Mouse (Mus musculus): ENCODE results near the gene 4930524B15Rik. TPM values are rescaled to one million over a fixed set of nuclear protein-coding genes. Genes with fewer than 3 reads are reported as not detected.
"Not testable (repeated sequence)": the region's sequence is repeated elsewhere in the genome, so short reads cannot be mapped to it uniquely, and the experiment has no call there.

The 4930524B15Rik gene
- polyA plus RNA-seq, 1 experiment: not detected

DNA sequence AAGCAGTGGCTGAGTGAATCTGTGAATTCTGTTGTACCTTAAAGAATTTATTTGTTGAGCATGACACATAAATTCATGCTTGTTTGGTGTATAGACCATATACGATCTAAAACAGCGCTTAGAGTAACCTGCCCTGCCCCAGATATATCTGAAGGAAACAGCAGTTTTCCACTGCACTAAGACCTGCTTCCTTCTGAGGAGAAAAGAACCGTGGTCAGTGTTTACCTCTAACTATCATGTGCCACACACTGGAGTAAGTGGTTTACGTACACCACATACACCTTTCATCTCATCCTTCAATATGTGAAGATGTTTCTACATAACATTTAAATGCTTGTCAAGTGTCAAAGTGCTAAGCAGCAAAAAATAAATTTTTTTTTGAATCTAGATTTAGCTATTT lies 8.7 kb downstream of the 4930524B15Rik start:
- WGBS: 69% methylated on average over 4 of the region's 4 CpGs
- no peak for TF ChIP-seq POLR2A (IDR thresholded peaks at IDR 0.05; ENCODE audit: low read depth, low read length)
- no peak for TF ChIP-seq CTCF (IDR thresholded peaks at IDR 0.05; ENCODE audit: extremely low read depth, insufficient read length, insufficient replicate concordance, low read depth, low read length)
- H3K36me3 ChIP-seq (ENCODE audit: control insufficient read depth, insufficient read depth, low read length): no peaks in the 10 kb centered on the region
- no peak overlapping the region for H3K27ac ChIP-seq (ENCODE audit: insufficient read depth, low read depth, low read length)
- H3K27me3 ChIP-seq (ENCODE audit: control insufficient read depth, insufficient read depth, low read length): no peaks in the 10 kb centered on the region
- no peaks in the 10 kb centered on the region for H3K4me1 ChIP-seq (ENCODE audit: control insufficient read depth, insufficient read depth, insufficient read length, low read length)
- no peak overlapping the region for H3K4me3 ChIP-seq (ENCODE audit: low read depth, low read length)

DNA sequence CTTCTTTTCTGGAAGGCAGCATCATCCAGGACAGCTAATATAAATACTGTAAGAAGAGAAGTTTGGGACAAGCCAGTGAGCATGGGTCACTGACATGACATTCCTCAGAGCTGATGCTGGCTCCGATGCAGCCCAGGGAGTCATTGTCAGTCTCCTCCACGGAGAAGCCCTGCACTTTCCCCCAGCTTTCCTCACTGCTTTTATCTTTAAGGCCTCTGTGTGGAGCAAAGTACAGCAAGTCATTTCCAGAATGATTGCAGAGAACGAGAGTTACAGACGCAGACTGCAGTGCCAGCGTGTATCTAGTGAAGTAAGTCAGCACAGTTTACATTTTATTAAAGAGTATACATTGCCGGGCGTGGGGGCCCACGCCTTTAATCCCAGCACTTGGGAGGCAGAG lies 9.4 kb downstream of the 4930524B15Rik start:
- TF ChIP-seq CTCF (IDR thresholded peaks at IDR 0.05; ENCODE audit: extremely low read depth, insufficient read length, insufficient replicate concordance, low read depth, low read length) (no peak), POLR2A (IDR thresholded peaks at IDR 0.05; ENCODE audit: low read depth, low read length) (no peak)
- Histone ChIP-seq H3K4me1 (ENCODE audit: control insufficient read depth, insufficient read depth, insufficient read length, low read length) (no peaks in the 10 kb centered on the region), H3K27ac (ENCODE audit: insufficient read depth, low read depth, low read length) (no peak overlapping the region), H3K36me3 (ENCODE audit: control insufficient read depth, insufficient read depth, low read length) (no peaks in the 10 kb centered on the region), H3K27me3 (ENCODE audit: control insufficient read depth, insufficient read depth, low read length) (no peaks in the 10 kb centered on the region), H3K4me3 (ENCODE audit: low read depth, low read length) (no peak overlapping the region)
- WGBS: 16% methylated on average over 8 of the region's 8 CpGs

DNA sequence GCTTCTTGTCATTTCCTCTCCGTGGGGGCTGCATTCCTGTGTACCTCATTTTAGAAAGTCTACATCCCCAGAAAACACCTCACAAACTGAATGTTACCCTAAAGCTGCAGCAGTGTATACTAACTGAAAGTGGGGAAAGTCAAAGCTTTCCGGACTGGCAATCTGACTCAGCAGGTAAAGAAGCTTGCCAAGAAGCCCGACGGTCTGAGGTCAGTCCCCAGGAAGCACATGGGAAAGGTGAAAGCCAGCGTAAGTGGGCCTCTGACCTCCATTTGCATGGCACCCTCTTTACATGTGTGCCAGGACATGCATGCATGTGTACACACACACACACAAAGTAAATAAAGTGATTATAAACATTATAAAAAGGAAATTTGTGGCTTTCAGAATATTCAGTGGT lies 10.3 kb downstream of the 4930524B15Rik start:
- H3K36me3 ChIP-seq (ENCODE audit: control insufficient read depth, insufficient read depth, low read length): no peaks in the 10 kb centered on the region
- H3K27ac ChIP-seq (ENCODE audit: insufficient read depth, low read depth, low read length): no peak overlapping the region
- 77% methylated on average over 5 of the region's 5 CpGs for WGBS
- no peak for TF ChIP-seq CTCF (IDR thresholded peaks at IDR 0.05; ENCODE audit: extremely low read depth, insufficient read length, insufficient replicate concordance, low read depth, low read length)
- TF ChIP-seq POLR2A (IDR thresholded peaks at IDR 0.05; ENCODE audit: low read depth, low read length): no peak
- no peaks in the 10 kb centered on the region for H3K4me1 ChIP-seq (ENCODE audit: control insufficient read depth, insufficient read depth, insufficient read length, low read length)
- H3K27me3 ChIP-seq (ENCODE audit: control insufficient read depth, insufficient read depth, low read length): no peaks in the 10 kb centered on the region
- no peak overlapping the region for H3K4me3 ChIP-seq (ENCODE audit: low read depth, low read length)

DNA sequence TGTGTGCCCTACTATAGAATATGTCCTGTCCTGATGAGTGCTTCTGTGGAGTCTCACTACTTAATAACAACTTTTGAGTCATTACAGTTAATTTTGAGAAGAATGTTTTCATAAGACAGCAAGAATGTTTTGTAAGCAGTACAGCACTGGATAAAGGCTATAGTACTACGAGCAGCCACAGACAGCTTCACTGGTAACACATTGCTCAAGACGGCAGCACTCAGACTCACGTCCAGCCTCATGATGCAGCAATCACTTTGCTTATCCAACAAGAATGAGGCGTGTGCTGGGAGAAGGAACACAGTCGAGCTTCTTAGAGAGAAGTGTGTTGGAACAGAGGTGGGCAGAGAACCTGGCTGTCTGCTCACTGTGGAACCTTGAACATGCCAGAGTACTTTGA lies 10.7 kb downstream of the 4930524B15Rik start:
- no peak overlapping the region for H3K27ac ChIP-seq (ENCODE audit: insufficient read depth, low read depth, low read length)
- H3K4me1 ChIP-seq (ENCODE audit: control insufficient read depth, insufficient read depth, insufficient read length, low read length): no peaks in the 10 kb centered on the region
- no peaks in the 10 kb centered on the region for H3K27me3 ChIP-seq (ENCODE audit: control insufficient read depth, insufficient read depth, low read length)
- H3K36me3 ChIP-seq (ENCODE audit: control insufficient read depth, insufficient read depth, low read length): no peaks in the 10 kb centered on the region
- TF ChIP-seq POLR2A (IDR thresholded peaks at IDR 0.05; ENCODE audit: low read depth, low read length) (no peak), CTCF (IDR thresholded peaks at IDR 0.05; ENCODE audit: extremely low read depth, insufficient read length, insufficient replicate concordance, low read depth, low read length) (no peak)
- WGBS: 53% methylated on average over 5 of the region's 5 CpGs
- no peak overlapping the region for H3K4me3 ChIP-seq (ENCODE audit: low read depth, low read length)

DNA sequence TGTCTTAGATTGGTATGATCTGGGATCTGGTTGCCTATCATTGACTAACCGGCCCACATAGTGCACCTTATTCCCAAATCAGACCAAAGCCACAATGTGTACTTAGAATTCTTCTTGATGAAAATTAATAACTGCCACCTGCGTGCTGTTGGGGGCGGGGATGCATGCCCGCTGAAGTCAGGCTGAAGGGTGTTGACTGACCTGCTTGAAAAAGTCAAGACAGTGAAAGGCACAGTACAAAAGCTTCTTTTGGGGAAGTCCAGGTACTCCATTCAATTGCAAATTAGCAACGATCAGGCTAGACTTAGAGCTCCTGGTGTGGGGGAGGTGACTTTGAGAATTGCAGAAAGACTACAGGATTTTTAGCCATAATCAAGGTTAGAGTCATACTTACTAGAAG lies 14.7 kb downstream of the 4930524B15Rik start:
- not testable (repeated sequence) for H3K4me3 ChIP-seq (ENCODE audit: low read depth, low read length); H3K27ac ChIP-seq (ENCODE audit: insufficient read depth, low read depth, low read length); H3K4me1 ChIP-seq (ENCODE audit: control insufficient read depth, insufficient read depth, insufficient read length, low read length); H3K36me3 ChIP-seq (ENCODE audit: control insufficient read depth, insufficient read depth, low read length); H3K27me3 ChIP-seq (ENCODE audit: control insufficient read depth, insufficient read depth, low read length)
- 94% methylated on average over 5 of the region's 5 CpGs for WGBS

DNA sequence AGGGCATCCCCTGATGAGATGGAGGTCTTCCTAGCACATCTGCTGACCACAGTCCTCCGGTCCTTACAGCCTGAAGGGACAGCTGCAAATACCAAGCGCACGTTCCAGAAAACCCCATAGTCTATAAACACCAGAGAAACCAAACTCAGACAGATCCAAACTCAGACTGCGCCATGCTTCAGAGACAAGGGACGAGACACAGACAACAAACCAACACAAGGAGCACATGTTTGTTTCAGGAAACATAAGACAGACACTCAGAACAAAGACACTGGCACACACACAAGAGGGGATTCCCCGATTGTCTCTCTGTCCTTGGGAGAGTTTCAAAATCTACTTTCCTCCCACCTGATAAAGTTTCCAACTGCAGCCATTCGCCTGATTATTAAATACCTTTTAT lies 16.4 kb downstream of the 4930524B15Rik start:
- Histone ChIP-seq H3K27me3 (ENCODE audit: control insufficient read depth, insufficient read depth, low read length) (no peaks in the 10 kb centered on the region), H3K27ac (ENCODE audit: insufficient read depth, low read depth, low read length) (no peak overlapping the region), H3K4me1 (ENCODE audit: control insufficient read depth, insufficient read depth, insufficient read length, low read length) (no peaks in the 10 kb centered on the region), H3K4me3 (ENCODE audit: low read depth, low read length) (no peak overlapping the region), H3K36me3 (ENCODE audit: control insufficient read depth, insufficient read depth, low read length) (no peaks in the 10 kb centered on the region)
- WGBS: 85% methylated on average over 7 of the region's 7 CpGs
- no peak for TF ChIP-seq POLR2A (IDR thresholded peaks at IDR 0.05; ENCODE audit: low read depth, low read length)
- no peak for TF ChIP-seq CTCF (IDR thresholded peaks at IDR 0.05; ENCODE audit: extremely low read depth, insufficient read length, insufficient replicate concordance, low read depth, low read length)

DNA sequence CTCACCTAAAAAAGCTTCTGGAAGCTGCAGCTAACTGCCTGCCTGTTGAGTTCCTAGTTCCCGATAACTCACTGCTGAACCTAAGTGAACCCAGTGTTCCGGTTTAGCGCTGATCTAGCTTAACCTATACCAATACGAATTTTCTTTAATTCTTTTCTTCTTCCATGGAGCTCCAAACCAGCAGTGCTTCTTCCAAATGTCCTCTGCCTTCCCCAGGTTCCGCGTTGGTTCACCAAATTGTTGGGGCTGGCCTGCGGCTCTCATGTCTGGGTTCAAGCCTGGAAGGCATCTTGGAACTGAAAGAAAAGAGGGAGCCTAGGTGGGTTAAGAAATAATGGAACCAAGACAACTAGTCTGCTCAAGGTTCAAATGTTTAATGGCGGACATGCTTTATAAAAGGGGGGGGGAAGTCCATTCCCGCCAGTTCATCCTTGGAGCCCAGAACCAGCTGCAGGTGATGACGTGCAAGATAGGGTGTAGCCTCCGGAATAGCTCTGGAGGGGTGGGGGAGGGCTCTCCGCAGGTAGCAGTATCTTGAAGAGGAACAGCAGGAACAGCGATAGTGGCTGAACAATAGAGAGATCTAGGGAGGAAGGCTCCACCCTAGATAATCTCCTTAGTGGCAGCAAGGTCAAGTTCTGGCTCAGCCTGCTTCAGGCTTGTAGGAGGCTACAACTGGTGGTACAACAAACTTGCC lies 17.0 kb downstream of the 4930524B15Rik start:
- not testable (repeated sequence) for H3K27ac ChIP-seq (ENCODE audit: insufficient read depth, low read depth, low read length)
- whole genome bisulfite sequencing: 84% methylated on average over 13 of the region's 13 CpGs

DNA sequence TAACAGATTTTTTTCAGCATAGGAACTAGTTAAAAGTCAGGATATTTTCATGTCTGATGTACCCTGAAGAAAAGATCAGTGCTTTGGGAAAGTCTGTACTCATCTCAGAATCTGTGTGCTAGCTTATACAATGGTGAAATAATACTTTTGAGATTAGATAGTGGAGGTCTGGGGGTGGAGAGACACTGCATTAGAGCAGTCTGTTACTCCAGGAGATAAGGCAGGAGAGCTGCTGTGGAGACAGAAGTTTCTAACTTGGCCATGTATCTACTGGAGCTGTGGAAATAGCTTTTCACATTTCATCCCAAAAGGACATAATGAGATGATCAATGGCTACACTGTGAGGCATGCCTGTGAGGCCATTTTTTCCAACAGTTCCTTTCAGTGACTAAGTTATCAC lies 17.9 kb downstream of the 4930524B15Rik start:
- Histone ChIP-seq H3K4me3 (ENCODE audit: low read depth, low read length) (no peak overlapping the region), H3K27ac (ENCODE audit: insufficient read depth, low read depth, low read length) (no peak overlapping the region), H3K36me3 (ENCODE audit: control insufficient read depth, insufficient read depth, low read length) (no peaks in the 10 kb centered on the region), H3K27me3 (ENCODE audit: control insufficient read depth, insufficient read depth, low read length) (no peaks in the 10 kb centered on the region), H3K4me1 (ENCODE audit: control insufficient read depth, insufficient read depth, insufficient read length, low read length) (no peaks in the 10 kb centered on the region)
- no peak for TF ChIP-seq CTCF (IDR thresholded peaks at IDR 0.05; ENCODE audit: extremely low read depth, insufficient read length, insufficient replicate concordance, low read depth, low read length)
- no peak for TF ChIP-seq POLR2A (IDR thresholded peaks at IDR 0.05; ENCODE audit: low read depth, low read length)

More for the DNA sequence above, 17.0 kb downstream of the 4930524B15Rik start:
- H3K4me1 ChIP-seq (ENCODE audit: control insufficient read depth, insufficient read depth, insufficient read length, low read length); H3K4me3 ChIP-seq (ENCODE audit: low read depth, low read length); H3K27me3 ChIP-seq (ENCODE audit: control insufficient read depth, insufficient read depth, low read length); H3K36me3 ChIP-seq (ENCODE audit: control insufficient read depth, insufficient read depth, low read length): not testable (repeated sequence)

All from small intestine, adult 2 months (tissue).